Mouse (Mus musculus) testis, adult 2 months (tissue): ENCODE data around the gene Dirc2.

ENCODE experiments used
- CTCF ChIP-seq: fragments of 200-500 bp; IDR thresholded peaks from 2 replicates; pipeline ENCODE4 v1.5.1; 2012; ENCODE audit warnings: low read depth, mild to moderate bottlenecking, inconsistent platforms, low read length, moderate library complexity; ENCODE audit not compliant: control insufficient read depth, insufficient read depth, insufficient replicate concordance
- POLR2A ChIP-seq: fragments of 200-500 bp; IDR thresholded peaks from 2 replicates; pipeline ENCODE4 v1.6.1; 2012; ENCODE audit warnings: low read depth, mild to moderate bottlenecking, inconsistent platforms, low read length, moderate library complexity; ENCODE audit not compliant: control insufficient read depth

- TF ChIP-seq POLR2A (no peak), CTCF (no peak)
These were observed 9.8 kb downstream of the Dirc2 start for GRCm38 (mm10) chr16:35759401-35759800.
